Mouse (Mus musculus): ENCODE data around the gene Diaph3. TPM values are rescaled to one million over a fixed set of nuclear protein-coding genes. Genes with fewer than 3 reads are reported as not detected.
"Not testable (repeated sequence)": the region's sequence is repeated elsewhere in the genome, so short reads cannot be mapped to it uniquely, and the experiment has no call there.

Gene Diaph3
- polyA plus RNA-seq, 1 experiment from 2014 or later = 12.3 TPM

- no peak overlapping the region for H3K4me3 ChIP-seq
- peaks cover 15% of the 10 kb centered on the region for H3K4me1 ChIP-seq
- no peaks in the 10 kb centered on the region for H3K36me3 ChIP-seq
- H3K27me3 ChIP-seq = no peaks in the 10 kb centered on the region
- no peak overlapping the region for H3K9ac ChIP-seq
- H3K27ac ChIP-seq = no peak overlapping the region
- WGBS = 73% methylated on average over 4 of the region's 4 CpGs
- H3K9me3 ChIP-seq = no peaks in the 10 kb centered on the region
- ATAC-seq (ENCODE audit: low FRiP score, low read depth) = no peak
- no peak overlapping the region for H3K4me2 ChIP-seq (replicated peaks)
Observed at GRCm38 (mm10) chr14:86749425-86749824, 391.6 kb downstream of the Diaph3 start.

- WGBS = 20% methylated on average over 7 of the region's 7 CpGs
- Histone ChIP-seq H3K4me3 (no peak overlapping the region), H3K9me3 (no peaks in the 10 kb centered on the region), H3K4me2 (replicated peaks) (peak overlapping the region; percentile 35), H3K36me3 (no peaks in the 10 kb centered on the region), H3K4me1 (peaks cover 15% of the 10 kb centered on the region), H3K9ac (no peak overlapping the region), H3K27me3 (no peaks in the 10 kb centered on the region), H3K27ac (no peak overlapping the region)
- ATAC-seq (ENCODE audit: low FRiP score, low read depth) = peak; percentile 88; the same call in 1 of the 2 replicates
Observed at GRCm38 (mm10) chr14:86748876-86749275, 392.2 kb downstream of the Diaph3 start.

DNA sequence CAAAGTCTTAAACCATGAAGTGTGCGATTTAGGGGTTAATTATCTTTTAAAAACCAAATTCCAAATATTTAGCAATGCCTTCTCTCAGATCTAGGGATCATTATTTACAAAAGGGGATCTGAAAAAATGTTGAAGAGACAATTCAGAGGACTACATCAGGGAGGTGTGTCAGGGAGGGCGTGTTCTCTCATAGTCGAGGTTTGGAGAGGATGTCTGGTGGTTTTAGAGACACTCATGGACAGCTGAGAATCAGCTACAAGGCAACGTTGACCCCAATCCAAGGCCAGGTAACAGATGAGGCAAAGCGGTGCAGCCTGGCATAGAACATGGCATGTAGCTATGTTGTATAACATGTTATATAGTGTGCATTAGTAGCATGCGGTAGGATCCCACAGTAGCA lies 396.5 kb downstream of the Diaph3 start:
- ATAC-seq (ENCODE audit: low FRiP score, low read depth) = no peak
- Histone ChIP-seq H3K4me1 (peaks cover 11% of the 10 kb centered on the region), H3K4me2 (replicated peaks) (no peak overlapping the region), H3K9ac (no peak overlapping the region), H3K27me3 (no peaks in the 10 kb centered on the region), H3K36me3 (no peaks in the 10 kb centered on the region), H3K9me3 (no peaks in the 10 kb centered on the region), H3K4me3 (no peak overlapping the region), H3K27ac (no peak overlapping the region)
- 92% methylated on average over 6 of the region's 6 CpGs for WGBS

- no peak overlapping the region for H3K4me3 ChIP-seq
- no peaks in the 10 kb centered on the region for H3K9me3 ChIP-seq
- no peak overlapping the region for H3K4me2 ChIP-seq (replicated peaks)
- ATAC-seq (ENCODE audit: low FRiP score, low read depth) = no peak
- WGBS = 92% methylated on average over 7 of the region's 7 CpGs
- H3K4me1 ChIP-seq = no peaks in the 10 kb centered on the region
- no peaks in the 10 kb centered on the region for H3K27me3 ChIP-seq
- no peak overlapping the region for H3K27ac ChIP-seq
- no peaks in the 10 kb centered on the region for H3K36me3 ChIP-seq
- H3K9ac ChIP-seq = no peak overlapping the region
Observed at GRCm38 (mm10) chr14:86741855-86742531, 399.0 kb downstream of the Diaph3 start.

GRCm38 (mm10) chr14:86738916-86739315 lies 402.1 kb downstream of the Diaph3 start:
- H3K4me1 ChIP-seq = no peaks in the 10 kb centered on the region
- H3K27ac ChIP-seq = no peak overlapping the region
- no peak overlapping the region for H3K4me3 ChIP-seq
- no peaks in the 10 kb centered on the region for H3K9me3 ChIP-seq
- ATAC-seq (ENCODE audit: low FRiP score, low read depth) = no peak
- H3K4me2 ChIP-seq (replicated peaks) = no peak overlapping the region
- 72% methylated on average over 5 of the region's 5 CpGs for WGBS
- H3K27me3 ChIP-seq = no peaks in the 10 kb centered on the region
- H3K9ac ChIP-seq = no peak overlapping the region
- H3K36me3 ChIP-seq = no peaks in the 10 kb centered on the region

GRCm38 (mm10) chr14:86736646-86737045 lies 404.4 kb downstream of the Diaph3 start:
- Histone ChIP-seq H3K27ac (no peak overlapping the region), H3K4me2 (replicated peaks) (no peak overlapping the region), H3K9ac (no peak overlapping the region), H3K36me3 (no peaks in the 10 kb centered on the region), H3K4me3 (no peak overlapping the region), H3K9me3 (no peaks in the 10 kb centered on the region), H3K27me3 (no peaks in the 10 kb centered on the region), H3K4me1 (no peaks in the 10 kb centered on the region)
- 88% methylated on average over 1 of the region's 1 CpGs for WGBS
- ATAC-seq (ENCODE audit: low FRiP score, low read depth) = no peak

GRCm38 (mm10) chr14:86731300-86731699 lies 409.7 kb downstream of the Diaph3 start:
- 26% methylated on average over 1 of the region's 1 CpGs for WGBS
- ATAC-seq (ENCODE audit: low FRiP score, low read depth) = no peak
- Histone ChIP-seq H3K4me3 (no peak overlapping the region), H3K27ac (no peak overlapping the region), H3K36me3 (no peaks in the 10 kb centered on the region), H3K4me2 (replicated peaks) (no peak overlapping the region), H3K9ac (no peak overlapping the region), H3K4me1 (no peaks in the 10 kb centered on the region), H3K9me3 (no peaks in the 10 kb centered on the region), H3K27me3 (no peaks in the 10 kb centered on the region)

DNA sequence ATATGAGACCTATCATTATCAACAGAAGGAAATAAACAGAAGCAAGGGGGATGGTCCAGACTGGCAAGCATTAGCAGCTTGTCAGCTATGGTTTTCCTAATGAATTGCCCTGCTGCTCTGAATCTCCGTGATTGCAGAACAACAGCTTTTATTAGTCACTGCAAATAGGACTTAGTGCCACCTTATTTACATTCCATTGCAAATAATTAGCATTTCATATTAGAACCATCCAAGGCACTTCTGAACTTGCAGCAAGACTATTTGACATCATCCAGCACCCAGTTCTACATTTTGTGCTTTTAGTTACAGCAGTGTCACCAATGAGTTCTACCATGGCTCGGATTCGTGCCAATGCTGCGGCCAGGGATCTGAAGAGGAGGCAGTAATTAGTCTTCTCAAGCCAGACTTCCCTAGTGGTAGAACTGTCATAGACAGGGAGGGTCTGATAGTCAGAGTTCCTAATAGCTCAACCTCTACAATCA lies 411.4 kb downstream of the Diaph3 start:
- H3K4me3 ChIP-seq = no peak overlapping the region
- H3K4me2 ChIP-seq (replicated peaks) = no peak overlapping the region
- H3K9ac ChIP-seq = no peak overlapping the region
- H3K27me3 ChIP-seq = no peaks in the 10 kb centered on the region
- H3K36me3 ChIP-seq = no peaks in the 10 kb centered on the region
- WGBS = 65% methylated on average over 4 of the region's 4 CpGs
- no peaks in the 10 kb centered on the region for H3K4me1 ChIP-seq
- H3K27ac ChIP-seq = no peak overlapping the region
- no peaks in the 10 kb centered on the region for H3K9me3 ChIP-seq
- ATAC-seq (ENCODE audit: low FRiP score, low read depth) = no peak

DNA sequence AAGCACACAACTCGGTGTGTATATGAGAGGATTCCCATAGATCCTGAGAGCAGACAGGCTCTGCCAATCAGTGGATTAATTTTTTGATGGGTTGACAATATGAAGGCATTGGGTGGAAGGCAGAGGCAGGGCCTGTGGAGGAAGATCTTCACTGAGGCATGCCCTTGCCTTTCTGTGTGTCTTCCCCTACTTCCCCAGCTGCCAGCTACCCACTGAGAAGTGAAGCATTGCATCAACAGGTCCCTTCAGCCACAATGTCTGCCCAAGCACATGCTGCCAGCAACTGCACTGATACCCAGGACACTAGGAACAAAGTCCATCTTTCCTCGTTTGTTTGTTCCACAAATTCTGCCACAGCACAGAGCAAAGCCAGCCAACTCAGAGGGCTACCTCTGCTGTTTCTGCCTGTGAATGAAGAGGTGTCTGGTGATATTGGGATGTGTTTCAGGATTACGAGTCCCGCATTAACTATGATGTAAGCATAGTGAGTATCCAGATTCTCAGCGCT lies 413.4 kb downstream of the Diaph3 start:
- ATAC-seq (ENCODE audit: low FRiP score, low read depth) = no peak
- 92% methylated on average over 5 of the region's 5 CpGs for WGBS
- H3K36me3 ChIP-seq = no peaks in the 10 kb centered on the region
- H3K27ac ChIP-seq = no peak overlapping the region
- no peak overlapping the region for H3K4me2 ChIP-seq (replicated peaks)
- H3K9ac ChIP-seq = no peak overlapping the region
- H3K4me1 ChIP-seq = no peaks in the 10 kb centered on the region
- no peaks in the 10 kb centered on the region for H3K27me3 ChIP-seq
- H3K9me3 ChIP-seq = no peaks in the 10 kb centered on the region
- no peak overlapping the region for H3K4me3 ChIP-seq

GRCm38 (mm10) chr14:86721768-86722167 lies 419.3 kb downstream of the Diaph3 start:
- Histone ChIP-seq H3K4me1 (no peaks in the 10 kb centered on the region), H3K9me3 (no peaks in the 10 kb centered on the region), H3K27me3 (no peaks in the 10 kb centered on the region), H3K36me3 (no peaks in the 10 kb centered on the region), H3K4me3 (no peak overlapping the region), H3K4me2 (replicated peaks) (no peak overlapping the region), H3K9ac (no peak overlapping the region), H3K27ac (no peak overlapping the region)
- 90% methylated on average over 6 of the region's 6 CpGs for WGBS
- no peak for ATAC-seq (ENCODE audit: low FRiP score, low read depth)

GRCm38 (mm10) chr14:86721082-86721481 lies 420.0 kb downstream of the Diaph3 start:
- Histone ChIP-seq H3K4me2 (replicated peaks) (no peak overlapping the region), H3K9ac (no peak overlapping the region), H3K27ac (no peak overlapping the region), H3K27me3 (no peaks in the 10 kb centered on the region), H3K36me3 (no peaks in the 10 kb centered on the region), H3K4me1 (no peaks in the 10 kb centered on the region), H3K4me3 (no peak overlapping the region), H3K9me3 (no peaks in the 10 kb centered on the region)
- WGBS = 89% methylated on average over 3 of the region's 3 CpGs
- ATAC-seq (ENCODE audit: low FRiP score, low read depth) = no peak

- not testable (repeated sequence) for ATAC-seq (ENCODE audit: low FRiP score, low read depth); H3K36me3 ChIP-seq; H3K4me3 ChIP-seq; H3K27ac ChIP-seq; H3K4me1 ChIP-seq; H3K4me2 ChIP-seq (replicated peaks); H3K27me3 ChIP-seq; H3K9me3 ChIP-seq; H3K9ac ChIP-seq
Observed at GRCm38 (mm10) chr14:86720408-86720807, 420.6 kb downstream of the Diaph3 start.

GRCm38 (mm10) chr14:86714088-86714690 lies 426.8 kb downstream of the Diaph3 start:
- H3K4me2 ChIP-seq (replicated peaks) = no peak overlapping the region
- no peaks in the 10 kb centered on the region for H3K4me1 ChIP-seq
- no peaks in the 10 kb centered on the region for H3K9me3 ChIP-seq
- 76% methylated on average over 2 of the region's 2 CpGs for WGBS
- ATAC-seq (ENCODE audit: low FRiP score, low read depth) = no peak
- H3K9ac ChIP-seq = no peak overlapping the region
- no peaks in the 10 kb centered on the region for H3K27me3 ChIP-seq
- H3K36me3 ChIP-seq = no peaks in the 10 kb centered on the region
- no peak overlapping the region for H3K27ac ChIP-seq
- no peak overlapping the region for H3K4me3 ChIP-seq
